Mouse (Mus musculus): ENCODE measurements around the gene Zfp385b.

Zfp385b gene

DNA sequence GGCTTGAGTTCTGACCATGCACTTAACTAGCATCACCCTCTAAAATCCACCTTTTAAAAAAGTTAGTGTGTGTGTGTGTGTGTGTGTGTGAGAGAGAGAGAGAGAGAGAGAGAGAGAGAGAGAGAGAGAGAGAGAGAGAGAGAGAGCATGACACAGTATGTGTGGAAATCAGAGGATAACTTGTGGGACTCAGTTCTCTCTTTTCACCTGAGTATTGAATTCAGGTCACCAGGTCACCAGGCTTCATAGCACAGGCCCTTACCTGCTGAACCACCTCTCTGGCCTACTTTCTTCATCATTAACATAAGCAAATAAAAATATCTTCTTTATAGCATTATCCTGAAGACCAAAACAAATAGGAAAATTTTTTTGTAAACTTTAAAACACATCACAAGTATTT lies at the start of gene Zfp385b:
Gene Zfp385b (minus strand): TSS at position 101 of the 400 bp plus-strand sequence.
- DNase-seq = no peak

DNA sequence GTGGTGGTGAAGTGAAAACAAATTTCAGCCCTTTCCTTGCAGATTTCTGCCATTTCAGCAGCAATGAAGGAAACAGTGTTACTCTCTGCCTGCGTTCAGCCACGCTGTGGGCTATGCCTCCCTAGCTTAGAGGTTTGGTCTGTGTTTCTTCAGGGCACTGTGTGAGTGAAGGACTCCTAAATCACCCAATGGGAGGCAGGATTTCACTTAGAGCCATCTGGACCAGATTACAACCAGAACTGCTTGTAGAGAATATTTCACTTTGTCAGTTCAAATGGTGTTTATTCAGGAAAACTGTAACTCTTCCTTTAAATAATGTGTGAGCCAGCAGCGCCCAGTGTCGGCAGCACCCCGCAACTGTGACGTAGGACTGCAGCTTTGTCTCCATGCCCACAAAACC lies 44.5 kb upstream of the Zfp385b start:
- no peak for DNase-seq

DNA sequence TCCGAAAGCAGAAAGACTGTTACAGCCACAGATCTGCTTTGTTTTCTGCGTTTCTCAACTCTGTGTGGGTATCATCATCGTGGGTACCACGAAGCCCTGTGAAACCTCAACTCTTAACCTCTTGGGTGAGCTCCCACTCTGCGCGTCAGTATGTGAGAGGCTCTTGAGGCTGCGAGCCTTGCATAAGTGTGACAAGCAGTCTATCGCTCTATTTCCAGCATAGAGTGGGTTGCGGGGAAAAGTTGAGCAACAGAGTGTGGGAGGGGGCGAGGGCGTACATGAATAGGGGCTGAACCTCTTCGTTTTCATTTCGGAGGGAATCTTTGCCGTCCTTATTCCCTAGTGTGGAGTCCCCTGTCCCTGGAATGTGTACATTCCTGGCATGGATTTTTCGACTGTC lies 44.1 kb upstream of the Zfp385b start:
- DNase-seq = peak; percentile 8

DNA sequence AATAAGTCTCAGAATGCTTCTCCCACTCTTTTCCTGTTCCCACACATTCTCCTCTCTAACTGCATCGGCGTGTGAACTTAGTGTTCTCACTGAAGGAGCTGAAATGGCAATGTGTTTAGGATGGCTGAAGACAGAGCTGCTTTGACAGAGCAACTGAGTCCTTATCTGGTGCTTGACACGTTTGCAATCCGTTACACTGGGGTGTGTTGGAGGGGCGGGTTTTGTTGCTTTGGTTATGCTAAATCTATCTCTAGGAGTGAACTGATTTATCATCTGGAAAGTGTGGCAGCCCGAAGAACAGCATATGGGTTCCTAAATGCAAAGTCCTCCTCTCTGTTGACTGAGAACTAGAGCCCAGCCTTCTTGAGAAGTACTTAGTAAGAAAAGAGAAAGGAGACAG lies 22.0 kb upstream of the Zfp385b start:
- no peak for DNase-seq

GRCm38 (mm10) chr2:77839587-77839986 lies 20.1 kb upstream of the Zfp385b start:
- DNase-seq = no peak

GRCm38 (mm10) chr2:77838688-77839087 lies 19.2 kb upstream of the Zfp385b start:
- no peak for DNase-seq

DNA sequence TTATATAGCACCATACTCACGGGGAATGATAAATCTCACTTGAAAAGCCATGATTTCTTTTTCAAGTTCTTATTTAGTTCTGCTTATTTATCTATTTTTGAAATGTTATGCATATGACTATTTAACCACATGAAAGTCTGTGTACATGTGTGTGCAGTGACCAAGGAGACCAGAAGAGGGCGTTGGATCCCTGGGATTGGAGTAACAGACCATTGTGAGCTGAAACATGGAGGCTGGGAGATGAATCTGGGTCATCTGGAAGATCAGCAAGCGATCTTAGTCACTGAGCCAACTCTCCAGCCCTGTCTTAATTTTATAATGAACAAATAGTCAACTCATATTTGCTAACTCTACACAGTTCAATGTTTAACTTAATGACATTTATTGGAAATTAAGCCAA lies 16.3 kb upstream of the Zfp385b start:
- no peak for DNase-seq

GRCm38 (mm10) chr2:77826133-77826828 lies 6.8 kb upstream of the Zfp385b start:
- DNase-seq = no peak

DNA sequence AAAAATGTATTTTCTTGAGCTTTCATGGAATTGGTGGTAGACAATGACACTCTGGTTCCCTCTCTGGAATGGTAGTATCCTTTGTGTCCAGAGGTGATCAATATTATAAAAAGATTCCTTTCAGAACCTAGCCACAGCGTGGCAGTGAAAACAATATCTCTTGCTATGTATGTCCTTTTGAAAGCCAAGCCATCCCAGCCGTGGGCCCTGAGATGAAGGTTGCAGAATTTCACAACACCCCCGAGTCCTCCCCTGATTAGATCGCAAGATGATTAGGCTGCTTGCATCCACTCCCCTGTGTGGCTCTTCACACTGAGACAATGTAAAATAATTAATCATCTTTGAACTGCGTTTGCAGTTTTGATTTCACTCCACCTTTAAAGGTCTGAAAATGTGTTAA lies 3.6 kb upstream of the Zfp385b start:
- DNase-seq = no peak

DNA sequence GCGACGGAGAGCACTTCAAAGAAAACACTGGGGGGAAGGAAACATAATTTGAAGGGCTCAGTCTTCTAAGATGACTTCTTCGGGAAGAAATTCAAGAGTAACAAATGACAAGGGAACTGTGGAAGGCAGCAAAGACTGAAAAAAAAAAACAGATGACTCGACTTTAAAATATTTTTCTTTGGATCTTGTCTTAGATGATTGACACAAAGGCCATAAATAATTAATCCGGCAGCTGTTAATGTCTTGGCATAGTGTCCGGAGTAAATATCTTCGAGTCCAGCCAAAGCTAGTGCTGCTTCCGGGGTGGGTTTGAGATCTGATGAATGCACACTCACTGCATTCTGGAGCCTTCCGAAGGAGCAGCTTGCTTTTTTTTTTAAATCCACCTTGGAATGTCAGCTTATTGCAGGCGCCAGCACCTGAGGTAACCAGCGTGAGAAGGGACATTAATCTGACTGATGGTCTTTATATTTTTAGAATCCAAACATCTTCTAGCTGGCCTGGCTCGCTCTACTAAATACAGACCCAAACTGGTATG lies 2.0 kb downstream of the Zfp385b start:
- no peak for DNase-seq

DNA sequence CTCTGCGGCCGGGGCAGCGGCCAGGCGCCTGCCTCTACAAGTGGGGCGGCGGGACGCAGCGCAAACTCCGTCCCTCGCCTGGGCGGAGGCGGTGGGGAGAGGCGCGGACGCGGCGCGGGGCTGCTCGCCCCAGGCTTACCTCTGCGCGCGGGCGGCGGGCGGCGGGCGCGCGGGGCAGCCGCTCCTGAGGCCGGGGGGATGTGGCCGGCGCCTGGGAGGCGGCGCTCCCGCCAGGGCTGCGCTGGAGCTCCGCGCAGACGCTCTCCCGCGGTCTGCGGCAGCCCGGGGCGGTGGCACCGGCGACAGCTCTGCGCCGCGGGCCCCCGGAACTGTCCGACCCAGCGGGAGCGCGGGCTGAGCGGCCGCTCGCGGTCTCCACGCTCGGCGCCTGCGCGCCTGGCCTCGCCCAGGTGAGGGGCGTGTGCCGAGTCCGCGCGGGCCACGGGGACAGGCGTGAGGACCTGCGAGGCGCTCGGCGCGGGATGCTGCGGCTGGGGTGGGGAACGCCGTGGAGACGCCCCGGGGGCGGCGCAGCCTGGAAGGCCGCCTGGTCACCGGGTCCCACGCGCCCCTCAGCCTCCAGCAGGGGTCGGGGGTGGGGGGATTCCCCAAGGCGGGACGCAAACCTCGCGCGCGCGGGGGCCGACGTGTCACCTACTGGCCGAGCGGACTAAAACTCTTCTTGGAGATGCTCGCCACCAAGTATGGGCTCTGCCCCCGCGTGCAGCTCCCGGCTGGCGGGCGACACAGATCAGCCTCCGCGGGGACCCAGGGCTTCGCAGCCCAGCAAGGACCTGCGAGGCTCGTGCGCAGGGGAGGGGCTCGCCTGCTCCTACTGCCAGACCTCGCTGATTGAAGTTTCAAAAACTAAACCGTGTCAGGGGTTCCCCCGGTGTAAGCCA lies 2.8 kb downstream of the Zfp385b start:
- peak; percentile 40 for DNase-seq

DNA sequence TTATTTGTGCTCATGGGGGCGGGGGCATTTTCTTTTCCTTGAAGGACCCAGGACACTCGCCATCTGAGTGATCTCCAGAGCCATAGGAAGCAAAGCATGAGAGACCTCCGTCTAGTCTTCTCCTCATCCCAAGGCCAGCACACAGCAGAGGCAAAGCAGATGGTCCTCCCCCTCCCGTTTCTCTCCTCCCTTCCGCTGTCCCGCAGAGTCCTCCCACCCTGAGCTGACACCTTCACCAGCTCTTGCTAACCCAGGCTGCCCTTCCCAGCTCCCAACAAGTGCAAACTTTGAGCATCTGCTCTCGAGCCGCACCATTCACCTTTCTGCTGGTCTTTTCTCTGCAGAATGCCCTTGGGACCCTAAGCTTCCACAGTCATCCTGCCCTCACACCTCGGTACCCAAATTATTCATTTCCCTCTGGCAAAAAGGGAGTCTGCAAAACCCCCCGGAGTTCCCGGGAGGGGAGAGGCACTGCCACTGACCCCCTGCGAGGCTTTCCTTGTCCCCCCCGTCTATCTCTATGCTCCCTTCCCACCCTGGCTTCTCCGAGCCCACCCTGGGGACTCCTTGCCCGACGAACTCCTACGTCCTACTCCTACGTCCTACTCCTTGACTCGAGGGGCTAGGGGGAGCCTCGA lies 3.5 kb downstream of the Zfp385b start:
- DNase-seq = peak; percentile 27

DNA sequence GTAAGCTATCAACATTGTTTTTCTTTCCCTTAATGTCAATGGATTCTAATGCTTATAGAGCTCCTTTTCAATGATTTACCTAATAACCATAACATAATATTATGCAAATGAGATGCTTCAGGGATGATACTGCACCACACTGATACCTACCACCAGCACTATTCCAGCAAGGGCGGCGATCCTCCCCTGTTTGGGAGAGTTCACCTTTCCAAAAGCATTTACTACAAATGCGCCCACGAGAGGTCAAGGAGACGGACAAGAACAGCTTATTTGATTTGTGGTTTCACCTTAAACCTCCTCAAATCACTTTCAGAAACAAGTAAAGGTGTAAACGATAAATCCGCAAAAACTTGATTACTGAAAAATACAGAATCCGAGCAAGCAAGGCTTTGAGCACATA lies 4.5 kb downstream of the Zfp385b start:
- no peak for DNase-seq

DNA sequence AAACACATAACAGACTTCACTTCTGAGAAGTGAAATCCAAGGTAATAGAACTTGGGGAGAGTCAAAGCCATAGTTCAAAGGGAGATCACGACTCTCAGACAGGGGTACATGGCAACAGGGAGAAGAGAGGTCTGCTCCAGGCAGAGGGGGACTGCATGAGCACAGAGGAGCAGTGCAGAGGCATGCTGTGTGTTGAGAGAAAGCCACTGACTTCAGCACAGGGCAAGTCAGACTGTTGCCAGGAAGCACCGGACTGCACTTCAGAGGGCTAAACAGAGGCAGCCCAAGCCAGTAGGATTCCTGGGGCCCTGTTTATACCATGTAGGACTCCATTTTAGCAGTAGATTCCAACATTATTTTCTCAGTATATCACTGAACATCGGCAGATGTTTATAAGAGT lies 6.4 kb downstream of the Zfp385b start:
- DNase-seq = no peak

- DNase-seq = no peak
Observed at GRCm38 (mm10) chr2:77810748-77811147, 8.7 kb downstream of the Zfp385b start.

- no peak for DNase-seq
Observed at GRCm38 (mm10) chr2:77804781-77805180, 14.7 kb downstream of the Zfp385b start.

DNA sequence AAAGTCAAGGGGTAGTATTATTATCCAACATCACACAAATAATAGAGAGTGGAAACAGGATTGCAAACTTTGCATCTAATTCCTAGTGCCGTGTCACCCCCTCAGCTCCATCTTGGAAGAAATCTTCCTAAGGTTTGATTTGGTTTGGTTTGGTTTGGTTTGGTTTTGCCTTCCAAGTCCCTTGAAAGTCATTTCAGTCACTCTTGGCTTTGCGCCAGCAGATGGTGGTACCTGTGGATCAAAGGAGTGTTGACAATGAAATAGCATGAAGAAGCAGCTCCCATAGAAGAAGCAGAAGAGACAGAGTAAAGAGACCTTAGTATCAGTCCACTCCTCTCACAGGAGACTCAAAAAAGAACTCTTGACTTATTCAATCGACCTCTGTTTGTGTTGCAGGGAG lies 17.1 kb downstream of the Zfp385b start:
- peak; percentile 18 for DNase-seq

DNA sequence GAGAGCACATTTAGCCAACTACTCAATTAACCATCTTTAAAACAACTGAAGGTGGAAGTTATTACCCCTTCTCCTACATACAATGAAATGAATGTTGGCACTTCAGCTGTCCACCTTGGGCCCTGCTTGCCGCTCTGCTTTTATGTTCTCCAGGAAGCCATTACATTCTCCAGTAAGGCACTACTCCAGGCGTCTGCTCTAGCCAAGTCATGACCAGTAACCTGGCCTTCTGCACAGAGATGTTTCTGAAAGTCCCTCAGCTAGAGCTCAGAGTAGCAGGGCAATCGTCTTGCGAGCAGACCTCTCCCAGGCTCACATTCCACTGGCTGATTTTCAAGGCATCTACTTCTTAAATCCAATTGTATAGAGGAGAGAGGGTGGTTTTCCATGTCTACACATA lies 18.0 kb downstream of the Zfp385b start:
- DNase-seq = no peak

- DNase-seq = no peak
Observed at GRCm38 (mm10) chr2:77801009-77801408, 18.4 kb downstream of the Zfp385b start.

DNA sequence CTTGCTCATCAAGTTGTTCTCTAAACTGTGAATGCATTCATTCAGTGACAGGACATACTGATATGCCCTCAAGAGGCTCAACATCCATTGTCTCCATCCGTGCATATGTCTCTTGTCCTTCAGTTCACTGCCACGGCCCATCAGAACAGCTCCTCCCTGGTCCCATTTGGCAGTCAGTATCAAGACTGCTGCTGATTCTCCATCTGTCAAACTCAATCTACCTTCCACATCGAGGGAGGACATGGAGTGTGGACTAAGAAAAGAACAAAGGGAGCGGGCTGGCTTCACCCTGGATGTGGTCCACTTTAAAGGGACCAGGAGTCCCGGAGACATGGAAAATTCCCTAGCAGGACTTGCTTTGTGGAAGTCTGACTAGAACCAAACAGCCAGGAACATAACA lies 22.2 kb downstream of the Zfp385b start:
- DNase-seq = no peak

GRCm38 (mm10) chr2:77795859-77796552 lies 23.4 kb downstream of the Zfp385b start:
- peak; percentile 66 for DNase-seq

GRCm38 (mm10) chr2:77790846-77791245 lies 28.6 kb downstream of the Zfp385b start:
- no peak for DNase-seq

DNA sequence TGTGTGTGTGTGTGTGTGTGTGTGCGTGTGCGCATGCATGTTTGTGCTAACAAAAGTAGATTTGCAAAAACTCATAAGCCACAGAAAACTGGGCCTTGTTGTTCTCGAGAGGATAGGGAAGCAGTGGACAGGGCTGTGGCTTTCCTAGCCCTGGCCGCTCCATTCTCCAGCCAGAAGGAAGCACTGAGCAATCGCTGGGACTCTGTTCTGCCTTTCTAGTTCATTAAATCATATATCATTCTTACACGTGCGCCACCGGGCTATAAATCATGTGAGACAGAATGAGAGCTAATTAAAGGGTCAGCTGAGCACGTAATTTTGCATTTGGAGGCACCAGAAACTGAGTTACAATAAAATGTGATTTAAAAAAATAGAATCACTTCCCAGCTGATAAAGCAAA lies 29.1 kb downstream of the Zfp385b start:
- no peak for DNase-seq
